Mouse (Mus musculus) liver, embryonic 14.5 days (tissue): ENCODE measurements at regions not wholly inside any gene's neighbourhood (a gene's known extent, or its start where the extent isn't known, plus 50 kb on each side); places are given as distances from the start of the nearest gene placed in this dataset.

ENCODE experiments used
- ATAC-seq: fragments of 200-750 bp; cut with Nextera tagmentation; 2 replicates; pipeline ENCODE4 v1.8.0; 2017; ENCODE audit warnings: moderate number of reproducible peaks, mild to moderate bottlenecking, moderate library complexity; ENCODE audit not compliant: insufficient read depth
- DNase-seq, 3 experiments: peaks; one replicate each; pipeline ENCODE4 v3.0.0-alpha.2; 2012 to 2013; ENCODE audit warnings: low read depth in 3 of 3, low spot score in 3 of 3
- H3K27ac ChIP-seq: fragments of 300-500 bp; sonication (generic); 2 replicates; pipeline ENCODE4 v1.5.1; 2014; ENCODE audit warnings: moderate library complexity, mild to moderate bottlenecking, control low read depth, inconsistent platforms
- H3K27me3 ChIP-seq: fragments of 300-500 bp; sonication (generic); 2 replicates; pipeline ENCODE4 v1.6.1; 2014; ENCODE audit warnings: mild to moderate bottlenecking, low read length, moderate library complexity; ENCODE audit not compliant: control insufficient read depth, insufficient read depth
- H3K36me3 ChIP-seq: fragments of 300-500 bp; sonication (generic); replicated peaks from 2 replicates; pipeline ENCODE4 v1.6.1; 2014; ENCODE audit warnings: low read depth; ENCODE audit not compliant: control insufficient read depth, insufficient read depth
- H3K4me1 ChIP-seq, 2 experiments: fragments of 200-500 bp in 1 of 2; fragments of 300-500 bp in 1 of 2; sonication (generic) in 1 of 2; replicated peaks; 2 replicates each; pipeline ENCODE4 v1.6.1; 2012 to 2014; ENCODE audit warnings: antibody characterized with exemption in 1 of 2, inconsistent platforms in 1 of 2, low read length in 1 of 2; ENCODE audit not compliant: control insufficient read depth in 2 of 2, insufficient read depth in 2 of 2
- H3K4me2 ChIP-seq: fragments of 300-500 bp; sonication (generic); 2 replicates; pipeline ENCODE4 v1.6.1; 2014; ENCODE audit warnings: low read depth, mild to moderate bottlenecking, control low read depth, moderate library complexity
- H3K4me3 ChIP-seq, 2 experiments: fragments of 200-500 bp in 1 of 2; fragments of 300-500 bp in 1 of 2; sonication (generic) in 1 of 2; 2 replicates each; pipeline ENCODE4 v1.5.1; 2012 to 2014; ENCODE audit warnings: low read depth in 2 of 2, low read length in 2 of 2, mild to moderate bottlenecking in 2 of 2, control low read depth in 1 of 2, inconsistent platforms in 1 of 2, moderate library complexity in 1 of 2; ENCODE audit not compliant: insufficient read depth in 1 of 2
- H3K9ac ChIP-seq: fragments of 300-500 bp; sonication (generic); replicated peaks from 2 replicates; pipeline ENCODE4 v1.6.1; 2014; ENCODE audit warnings: mild to moderate bottlenecking, control low read depth, moderate library complexity
- H3K9me3 ChIP-seq: fragments of 300-500 bp; sonication (generic); 2 replicates; pipeline ENCODE4 v1.6.1; 2016; ENCODE audit warnings: low read length, mixed read lengths; ENCODE audit not compliant: control insufficient read depth
- CTCF ChIP-seq: IDR thresholded peaks from 2 replicates; pipeline ENCODE4 v1.5.1; 2016; ENCODE audit warnings: antibody characterized with exemption, low read depth, control low read depth
- EP300 ChIP-seq: IDR thresholded peaks from 2 replicates; pipeline ENCODE4 v1.6.1; 2016; ENCODE audit warnings: antibody characterized with exemption, low read depth
- WGBS: fragments of 180-500 bp; shearing (Covaris S2); extraction: QIAGEN DNeasy Blood & Tissue Kit; methylation state at CpG from one replicate; pipeline ENCODE4 v1.1.7; 2014; ENCODE audit not compliant: insufficient replicate concordance; 5-methylcytosine and 5-hydroxymethylcytosine counted together

- WGBS: 8% methylated on average over 1 of the region's 1 CpGs
- ATAC-seq: no peak
These were observed 107.1 kb downstream of the Rpl36a-ps1 start for GRCm38 (mm10) chr14:98886982-98887381.

GRCm38 (mm10) chr14:98882586-98882985 lies 111.5 kb downstream of the Rpl36a-ps1 start:
- Histone ChIP-seq H3K9me3 (no peaks in the 10 kb centered on the region), H3K4me1 (no peaks in the 10 kb centered on the region), H3K36me3 (no peaks in the 10 kb centered on the region), H3K4me2 (no peak overlapping the region), H3K27me3 (no peaks in the 10 kb centered on the region), H3K27ac (no peak overlapping the region), H3K4me3 (no peak overlapping the region), H3K9ac (no peak overlapping the region)
- ATAC-seq (no peak), DNase-seq (no peak)
- WGBS: 76% methylated on average over 10 of the region's 10 CpGs
- TF ChIP-seq EP300: no peak
- no peak for TF ChIP-seq CTCF

More at GRCm38 (mm10) chr14:98886982-98887381, 107.1 kb downstream of the Rpl36a-ps1 start:
- TF ChIP-seq EP300 (no peak), CTCF (peak; percentile 7; the same call in 1 of the 2 replicates)
- Histone ChIP-seq H3K27ac (no peak overlapping the region), H3K9me3 (no peaks in the 10 kb centered on the region), H3K9ac (no peak overlapping the region), H3K4me2 (no peak overlapping the region), H3K4me3 (no peak overlapping the region), H3K27me3 (no peaks in the 10 kb centered on the region), H3K4me1 (no peaks in the 10 kb centered on the region), H3K36me3 (no peaks in the 10 kb centered on the region)
- DNase-seq: no peak

- no peaks in the 10 kb centered on the region; a peak in 1 of 4 replicates for H3K4me1 ChIP-seq
- TF ChIP-seq CTCF: no peak
- TF ChIP-seq EP300: no peak
- H3K27me3 ChIP-seq: no peaks in the 10 kb centered on the region
- H3K9me3 ChIP-seq: no peaks in the 10 kb centered on the region
- H3K36me3 ChIP-seq: no peaks in the 10 kb centered on the region
- no peak overlapping the region for H3K27ac ChIP-seq
- no peak for ATAC-seq
- H3K4me3 ChIP-seq: no peak overlapping the region
- WGBS: 52% methylated on average over 3 of the region's 3 CpGs
- no peak for DNase-seq
- no peak overlapping the region for H3K9ac ChIP-seq
- no peak overlapping the region for H3K4me2 ChIP-seq
These were observed 116.2 kb downstream of the Rpl36a-ps1 start for GRCm38 (mm10) chr14:98877956-98878355.

- TF ChIP-seq EP300 (no peak), CTCF (no peak)
- Histone ChIP-seq H3K9ac (no peak overlapping the region), H3K9me3 (no peaks in the 10 kb centered on the region), H3K27me3 (no peaks in the 10 kb centered on the region), H3K4me3 (no peak overlapping the region), H3K36me3 (no peaks in the 10 kb centered on the region), H3K27ac (no peak overlapping the region), H3K4me1 (no peaks in the 10 kb centered on the region; a peak in 1 of 4 replicates), H3K4me2 (no peak overlapping the region)
- WGBS: 12% methylated on average over 9 of the region's 9 CpGs
- ATAC-seq (no peak), DNase-seq (no peak)
These were observed 120.7 kb downstream of the Rpl36a-ps1 start for GRCm38 (mm10) chr14:98873446-98873845.

- H3K4me1 ChIP-seq: no peaks in the 10 kb centered on the region; a peak in 1 of 4 replicates
- H3K27ac ChIP-seq: no peak overlapping the region
- no peaks in the 10 kb centered on the region for H3K36me3 ChIP-seq
- ATAC-seq: no peak
- no peak overlapping the region for H3K4me2 ChIP-seq
- no peak overlapping the region for H3K9ac ChIP-seq
- no peak for TF ChIP-seq CTCF
- TF ChIP-seq EP300: no peak
- WGBS: 23% methylated on average over 6 of the region's 6 CpGs
- no peaks in the 10 kb centered on the region for H3K27me3 ChIP-seq
- DNase-seq: no peak
- no peaks in the 10 kb centered on the region for H3K9me3 ChIP-seq
- H3K4me3 ChIP-seq: no peak overlapping the region
These were observed 124.2 kb downstream of the Rpl36a-ps1 start for GRCm38 (mm10) chr14:98869888-98870287.

- no peak for ATAC-seq
- Histone ChIP-seq H3K27ac (no peak overlapping the region), H3K36me3 (no peaks in the 10 kb centered on the region), H3K4me2 (no peak overlapping the region), H3K4me3 (no peak overlapping the region), H3K9ac (no peak overlapping the region), H3K4me1 (no peaks in the 10 kb centered on the region), H3K27me3 (no peaks in the 10 kb centered on the region), H3K9me3 (no peaks in the 10 kb centered on the region)
- DNase-seq: no peak
- TF ChIP-seq EP300: no peak
- TF ChIP-seq CTCF: no peak
These were observed 127.2 kb downstream of the Rpl36a-ps1 start for GRCm38 (mm10) chr14:98866880-98867279.
